Mouse (Mus musculus) gastrocnemius, postnatal 14 days (tissue): ENCODE measurements around the gene Creld1. TPM values are rescaled to one million over a fixed set of nuclear protein-coding genes. Genes with fewer than 3 reads are reported as not detected.

ENCODE experiments used
- microRNA-seq, 2 experiments: library from miRNA; unstranded; fragments of <30 nt; microRNA quantifications; one replicate each; pipeline ENCODE4 v1.2.0; 2021
- total RNA-seq, 2 experiments: library from RNA; stranded (reverse); gene quantifications; 2 replicates each; pipeline ENCODE4 v1.2.3; 2021

Creld1 gene
- total RNA-seq, 2 experiments from 2014 or later, result 37.1 to 39.6 TPM

Small RNA genes within 50 kb of the gene (microRNA-seq; reads per million reads assigned to microRNA genes)
- gene Gm23365, result 0 reads per million in 2 experiments

Other genes starting within 250 kb of the Creld1 start
- gene Mtmr14, start 245.5 kb upstream of the Creld1 start, total RNA-seq, result 10 to 100 TPM; 13.2 to 15.6 TPM
- under 1 TPM in 1 of 2 experiments, not detected in 1; 0.14 TPM for gene Cpne9, start 201.0 kb upstream of the Creld1 start, total RNA-seq
- 10 to 100 TPM in 1 of 2 experiments, 1 to 10 TPM in 1; 9.9 to 10.7 TPM for gene Brpf1, start 176.2 kb upstream of the Creld1 start, total RNA-seq
- gene Ogg1, start 156.3 kb upstream of the Creld1 start, total RNA-seq, result 1 to 10 TPM; 5.1 to 6.8 TPM
- 10 to 100 TPM; 28.7 to 31.9 TPM for gene Camk1, start 139.3 kb upstream of the Creld1 start, total RNA-seq
- gene Tada3, start 105.4 kb upstream of the Creld1 start, total RNA-seq, result 10 to 100 TPM; 14.4 to 15.8 TPM
- gene Arpc4, start 105.2 kb upstream of the Creld1 start, total RNA-seq, result 10 to 100 TPM; 66.6 to 66.9 TPM
- 1 to 10 TPM; 1.3 TPM for gene Ttll3, start 94.0 kb upstream of the Creld1 start, total RNA-seq
- gene Rpusd3, start 64.0 kb upstream of the Creld1 start, total RNA-seq, result 10 to 100 TPM; 11.1 to 13.3 TPM
- 1 to 10 TPM in 1 of 2 experiments, under 1 TPM in 1; 0.51 to 2.7 TPM for gene Cidec, start 47.5 kb upstream of the Creld1 start, total RNA-seq
- gene Jagn1, start 40.7 kb upstream of the Creld1 start, total RNA-seq, result 10 to 100 TPM; 28.6 to 32.4 TPM
- gene Il17re, start 24.8 kb upstream of the Creld1 start, total RNA-seq, result under 1 TPM; 0.31 to 0.49 TPM
- gene Il17rc, start 11.9 kb upstream of the Creld1 start, total RNA-seq, result 1 to 10 TPM; 6.8 TPM
- under 1 TPM; 0.11 to 0.12 TPM for gene Prrt3, start 18.6 kb downstream of the Creld1 start, total RNA-seq
- gene Emc3, start 48.4 kb downstream of the Creld1 start, total RNA-seq, result 10 to 100 TPM; 56.2 to 61.0 TPM
- 1 to 10 TPM; 1.3 to 1.8 TPM for gene Fancd2, start 48.4 kb downstream of the Creld1 start, total RNA-seq
- gene Fancd2os, start 117.4 kb downstream of the Creld1 start, total RNA-seq, result not detected
- 10 to 100 TPM; 42.8 to 52.4 TPM for gene Brk1, start 121.5 kb downstream of the Creld1 start, total RNA-seq
- 1 to 10 TPM; 6.8 to 7.0 TPM for gene Vhl, start 140.7 kb downstream of the Creld1 start, total RNA-seq
- gene Irak2, start 155.2 kb downstream of the Creld1 start, total RNA-seq, result 1 to 10 TPM; 4.7 to 4.8 TPM
- gene Tatdn2, start 213.8 kb downstream of the Creld1 start, total RNA-seq, result 10 to 100 TPM; 25.7 to 29.1 TPM
- under 1 TPM in 1 of 2 experiments, not detected in 1; 0.37 TPM for gene Ghrl, start 236.6 kb downstream of the Creld1 start, total RNA-seq